Mouse (Mus musculus) embryonic fibroblast, embryonic 13.5 days (primary cell): ENCODE measurements around the gene Hist1h2ag.

Experiments
- CTCF ChIP-seq: IDR thresholded peaks from 2 replicates; pipeline ENCODE4 v1.5.1; 2011; ENCODE audit warnings: mild to moderate bottlenecking, control low read depth, low read length, moderate library complexity, borderline replicate concordance; ENCODE audit not compliant: insufficient read depth
- POLR2A ChIP-seq: IDR thresholded peaks from 2 replicates; pipeline ENCODE4 v1.6.1; 2011; ENCODE audit warnings: low read depth, mild to moderate bottlenecking, control low read depth, low read length, moderate library complexity

- TF ChIP-seq POLR2A (no peak), CTCF (no peak)
Measured at GRCm38 (mm10) chr13:22020901-22021339, 21.8 kb downstream of the Hist1h2ag start.
